Mouse (Mus musculus) kidney, adult 9 months (tissue): ENCODE measurements at regions not wholly inside any gene's neighbourhood (a gene's known extent, or its start where the extent isn't known, plus 50 kb on each side); places are given as distances from the start of the nearest gene placed in this dataset.

ENCODE experiments used
- DNase-seq: peaks from one replicate; pipeline ENCODE4 v3.0.0; 2022

DNA sequence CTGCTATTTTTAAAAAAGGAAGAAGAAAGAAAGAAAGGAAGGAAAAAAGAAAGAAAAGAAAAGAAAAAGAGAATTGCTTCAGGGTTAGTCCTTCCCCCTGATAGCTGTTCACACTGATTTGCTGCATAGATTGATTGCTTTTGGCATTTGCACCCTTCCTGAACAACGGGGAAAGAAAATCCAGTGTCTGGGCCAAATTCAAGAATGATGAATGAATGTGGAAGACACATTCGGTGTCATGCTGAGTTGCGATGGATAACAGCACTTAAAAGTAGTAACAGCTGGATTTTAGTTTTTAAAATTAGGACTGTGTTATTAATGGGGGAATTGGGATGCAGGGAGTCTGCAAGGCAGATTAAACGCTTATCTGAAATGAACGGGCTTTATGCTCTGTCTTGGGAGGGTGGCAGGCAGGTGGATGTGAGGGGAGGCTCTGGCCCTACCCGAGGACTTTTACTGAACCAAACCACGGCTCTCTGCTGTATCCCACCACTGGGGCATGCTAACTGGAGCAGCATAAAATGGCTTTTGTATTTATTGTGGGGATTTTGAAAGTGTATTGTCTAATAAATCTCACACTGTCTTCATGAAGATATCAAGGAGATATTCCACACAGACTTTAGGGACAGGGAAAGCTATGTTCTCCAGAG, 114.4 kb downstream of the Lca5 start:
- no peak for DNase-seq

- DNase-seq: no peak
These were observed 115.0 kb downstream of the Lca5 start for GRCm38 (mm10) chr9:83325910-83326309.

DNA sequence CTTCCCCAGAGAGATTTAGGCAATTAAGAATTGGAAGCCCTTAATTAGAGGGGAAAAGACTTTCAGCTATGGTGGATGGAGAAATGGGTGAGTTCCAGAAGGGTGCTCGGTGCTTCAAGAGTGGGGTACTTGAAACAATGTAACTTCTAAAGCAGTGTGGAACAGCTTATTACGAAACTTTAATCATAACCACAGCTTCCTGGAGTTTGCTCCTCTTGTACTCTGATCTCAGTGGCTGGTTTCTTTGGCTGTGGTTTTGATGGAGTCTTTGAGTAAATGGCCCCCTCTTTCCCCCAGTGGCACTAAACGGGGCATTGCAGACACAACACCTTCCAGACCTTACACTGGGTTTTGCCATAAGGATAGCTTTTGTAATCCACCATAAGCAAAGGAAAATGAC, 116.6 kb downstream of the Lca5 start:
- no peak for DNase-seq

- no peak for DNase-seq
These were observed 117.8 kb downstream of the Lca5 start for GRCm38 (mm10) chr9:83322991-83323583.

- DNase-seq: no peak
These were observed 119.1 kb downstream of the Lca5 start for GRCm38 (mm10) chr9:83321793-83322192.

GRCm38 (mm10) chr9:83320834-83321233, 120.1 kb downstream of the Lca5 start:
- DNase-seq: no peak

- no peak for DNase-seq
These were observed 124.1 kb downstream of the Lca5 start for GRCm38 (mm10) chr9:83316818-83317162.

GRCm38 (mm10) chr9:83315941-83316817, 124.7 kb downstream of the Lca5 start:
- no peak for DNase-seq

GRCm38 (mm10) chr9:83308771-83309170, 132.2 kb downstream of the Lca5 start:
- DNase-seq: no peak

GRCm38 (mm10) chr9:83308092-83308491, 132.8 kb downstream of the Lca5 start:
- peak; percentile 5 for DNase-seq

GRCm38 (mm10) chr9:83307349-83307938, 133.5 kb downstream of the Lca5 start:
- DNase-seq: no peak

DNA sequence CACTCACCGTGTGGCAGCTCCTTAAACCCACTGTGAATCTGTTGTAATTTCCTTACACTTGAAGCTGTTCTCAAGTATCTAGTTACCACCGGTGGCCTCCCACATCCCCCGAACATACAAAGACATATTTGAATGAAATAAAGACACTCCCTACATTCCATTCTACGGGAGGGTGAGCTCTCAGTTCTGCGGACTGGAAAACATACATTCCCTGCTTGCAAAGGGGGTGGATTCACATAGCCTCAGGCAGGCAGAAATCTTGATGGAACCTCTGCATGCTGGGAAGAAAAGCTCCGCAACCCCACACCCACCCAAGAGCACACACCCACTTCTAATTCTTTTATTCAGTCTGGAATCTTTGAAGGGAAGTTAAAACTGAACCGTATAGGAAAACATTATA, 136.0 kb downstream of the Lca5 start:
- DNase-seq: no peak

DNA sequence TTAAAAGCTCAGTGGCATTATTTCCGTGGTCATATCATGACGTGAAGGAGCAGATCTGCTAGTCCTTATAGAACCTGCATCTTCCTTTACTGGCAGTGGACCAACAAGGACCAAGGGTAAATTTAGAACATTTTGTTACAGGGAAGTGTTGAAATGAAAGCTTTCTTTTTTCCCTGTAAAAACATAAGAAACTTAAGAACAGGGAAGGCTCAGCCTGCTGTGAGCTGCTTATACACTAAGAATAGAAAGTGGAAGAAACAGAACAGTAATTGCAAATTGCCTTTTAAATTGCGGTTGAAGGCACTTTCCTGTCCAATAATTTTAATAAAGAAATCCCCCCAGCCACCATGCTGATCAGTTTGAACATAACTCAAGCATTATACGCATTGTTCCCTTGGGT, 140.4 kb downstream of the Lca5 start:
- DNase-seq: no peak

GRCm38 (mm10) chr9:83300044-83300443, 140.9 kb downstream of the Lca5 start:
- DNase-seq: no peak

DNA sequence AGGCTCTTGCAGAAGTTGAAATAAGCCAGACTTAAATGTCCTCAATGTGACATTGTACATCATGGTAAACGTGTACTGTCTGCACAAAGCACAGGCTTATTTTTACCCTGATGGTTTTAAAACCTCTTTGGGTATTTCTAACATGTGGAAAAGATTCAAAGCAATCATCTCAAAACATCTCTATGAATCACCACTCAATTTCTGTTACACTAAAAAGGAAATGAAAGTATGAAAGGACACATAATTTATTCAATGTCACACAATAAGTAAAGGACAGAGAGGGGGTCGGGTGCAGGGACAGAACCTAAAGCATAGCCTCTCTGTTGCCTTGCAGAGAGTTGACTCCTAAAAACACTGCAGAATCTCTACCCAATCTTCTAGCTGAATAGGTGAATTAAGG, 141.3 kb downstream of the Lca5 start:
- no peak for DNase-seq

DNA sequence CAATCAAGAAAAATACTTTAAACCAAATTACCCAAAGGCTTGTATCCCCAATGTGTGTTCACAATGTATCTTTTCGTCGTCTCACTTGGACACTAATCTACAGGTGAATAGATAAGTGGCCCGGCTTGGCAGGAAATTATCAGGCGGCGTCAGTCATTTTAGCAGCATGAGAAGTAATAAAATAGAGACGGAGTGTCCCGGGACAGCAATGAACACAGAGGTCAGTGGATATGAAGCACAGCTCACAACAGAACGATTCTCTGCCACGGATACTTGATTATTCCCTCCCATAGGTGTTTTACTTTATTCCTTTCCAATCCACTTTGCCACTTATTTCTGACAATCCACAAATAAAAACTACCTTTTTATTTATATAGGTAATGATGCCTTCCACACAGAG, 145.5 kb downstream of the Lca5 start:
- DNase-seq: no peak

DNA sequence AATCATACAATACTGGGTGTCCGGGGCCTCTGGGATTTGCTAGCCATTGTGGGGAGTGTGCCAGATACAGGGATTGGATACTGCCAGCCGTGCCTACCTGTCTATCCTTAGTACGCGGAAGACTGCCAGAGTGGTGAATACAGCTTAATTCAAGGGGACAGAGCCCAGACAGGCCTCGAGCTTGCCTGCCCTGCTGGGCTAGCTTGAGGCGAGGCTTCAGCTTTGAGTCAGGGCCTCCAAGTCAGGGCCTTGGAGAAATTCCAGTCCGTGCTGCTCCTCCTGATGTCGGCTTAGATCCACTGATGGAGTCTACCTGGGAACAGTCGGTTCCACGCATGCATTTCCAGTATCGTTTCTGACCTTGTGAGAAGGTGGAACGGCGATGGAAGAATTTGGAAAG, 146.5 kb downstream of the Lca5 start:
- DNase-seq: no peak

DNA sequence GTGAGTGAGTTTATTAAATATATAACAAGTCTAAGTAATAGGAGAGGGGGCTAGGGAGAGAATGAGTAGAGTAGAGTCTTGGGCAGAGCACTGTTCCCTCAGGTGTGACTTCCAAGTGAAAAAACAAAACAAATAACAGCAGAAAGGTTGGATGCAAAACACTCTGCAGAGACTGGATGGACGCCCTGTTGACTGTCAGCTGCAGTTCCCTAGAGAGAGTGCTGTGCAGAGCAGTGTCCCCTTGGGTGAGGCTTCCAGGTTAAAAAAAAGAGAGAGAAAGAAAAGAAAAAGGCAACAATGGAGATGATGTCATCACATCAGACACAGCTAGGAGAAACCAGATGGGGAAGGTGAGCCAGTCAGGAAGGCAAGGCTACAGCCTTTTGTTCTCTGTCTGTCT, 137.6 kb upstream of the Hmgn3 start:
- no peak for DNase-seq

- DNase-seq: no peak
These were observed 137.2 kb upstream of the Hmgn3 start for GRCm38 (mm10) chr9:83283662-83284061.

- DNase-seq: no peak
These were observed 136.8 kb upstream of the Hmgn3 start for GRCm38 (mm10) chr9:83283249-83283648.

GRCm38 (mm10) chr9:83277791-83278190, 131.3 kb upstream of the Hmgn3 start:
- DNase-seq: no peak

GRCm38 (mm10) chr9:83277356-83277755, 130.9 kb upstream of the Hmgn3 start:
- DNase-seq: peak; percentile 67

DNA sequence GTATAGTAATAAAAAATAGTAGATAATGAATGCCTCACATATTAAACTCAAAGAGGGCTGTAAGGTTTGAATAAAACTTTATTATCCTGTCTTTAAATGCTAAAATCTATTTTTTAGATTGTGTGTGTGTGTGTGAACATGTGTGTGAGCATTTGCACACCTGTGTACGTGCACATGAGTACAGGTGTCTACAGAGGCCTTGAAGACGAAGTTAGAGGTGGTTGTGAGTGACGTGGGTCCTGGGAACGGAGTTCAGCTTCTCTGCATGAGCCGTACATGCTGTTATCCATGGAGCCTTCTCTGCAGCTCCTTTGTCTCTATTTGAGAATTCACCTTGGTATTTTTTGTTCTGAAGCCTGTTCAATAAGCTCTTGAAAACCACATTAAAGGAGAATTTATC, 129.8 kb upstream of the Hmgn3 start:
- no peak for DNase-seq
